Mouse (Mus musculus): ENCODE data around the gene Fuk.
A peak's percentile ranks its signal among the peaks of the same experiment; 100 is the strongest.

The Fuk gene

GRCm38 (mm10) chr8:110925691-110926140, 23.4 kb upstream of the Fuk start:
- TF ChIP-seq GATA4 (IDR thresholded peaks at IDR 0.05; ENCODE audit: insufficient replicate concordance, low read length) = no peak

DNA sequence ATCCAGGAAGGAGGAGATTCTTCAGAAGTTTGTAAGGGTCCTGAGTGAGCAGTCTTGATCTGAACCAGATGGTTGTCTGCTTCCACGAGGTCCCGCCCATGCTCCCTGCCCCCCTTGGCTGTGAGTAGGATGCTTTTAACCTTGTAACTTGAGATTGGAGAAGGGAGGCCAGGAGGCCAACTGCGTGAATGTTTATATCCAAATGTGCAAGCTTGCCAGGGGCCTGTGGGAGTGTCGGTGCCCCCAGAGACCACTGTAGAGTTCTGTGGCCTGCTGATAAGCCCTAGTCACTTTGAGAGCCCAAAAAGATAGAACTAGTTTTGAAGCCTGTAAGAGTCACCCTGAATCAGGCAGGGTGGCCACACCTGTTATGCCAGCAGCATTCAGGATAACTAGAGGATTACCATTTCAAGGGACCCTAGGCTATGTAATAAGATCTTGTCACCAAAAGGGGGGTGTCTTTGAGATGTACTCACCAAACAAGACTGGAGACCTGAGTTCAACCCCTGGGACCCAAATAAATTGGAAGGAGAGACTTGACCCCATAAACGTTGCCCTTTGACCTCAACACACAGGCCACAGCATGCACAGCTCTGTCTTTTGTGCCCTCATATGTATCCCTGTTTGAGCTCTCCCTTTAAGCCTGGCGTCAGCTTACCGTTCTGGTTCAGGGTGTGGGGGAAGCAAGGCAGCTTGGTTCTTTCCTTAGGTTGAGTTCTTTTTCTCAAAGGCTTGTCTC, 19.4 kb upstream of the Fuk start:
- no peak for TF ChIP-seq GATA4 (IDR thresholded peaks at IDR 0.05; ENCODE audit: insufficient replicate concordance, low read length)

DNA sequence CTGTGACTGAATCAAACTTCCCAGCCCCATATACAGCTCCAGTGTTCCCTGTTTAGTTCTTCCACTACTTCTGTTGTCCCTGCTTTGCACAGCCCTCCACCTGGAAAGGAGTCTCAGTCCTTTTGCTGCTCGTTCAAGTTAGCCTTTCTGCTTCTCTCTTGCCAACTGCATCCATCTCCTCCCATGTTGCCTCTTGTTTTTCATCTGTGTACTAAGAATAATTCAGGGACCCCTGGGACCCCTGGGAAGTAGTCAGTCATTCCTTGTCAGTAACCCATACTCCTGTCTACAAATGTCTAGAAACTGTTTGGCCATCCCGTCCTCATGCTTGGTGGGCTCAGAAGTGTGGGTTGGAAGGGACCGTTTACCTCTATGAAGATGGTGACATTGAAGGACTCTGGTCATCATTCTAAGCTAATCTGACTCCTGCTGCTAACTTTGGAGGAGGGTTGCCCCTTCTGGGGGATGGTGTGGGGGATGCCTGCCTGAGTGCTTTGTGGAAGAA, 18.5 kb upstream of the Fuk start:
- TF ChIP-seq GATA4 (IDR thresholded peaks at IDR 0.05; ENCODE audit: insufficient replicate concordance, low read length) = no peak

GRCm38 (mm10) chr8:110920032-110920772, 17.9 kb upstream of the Fuk start:
- TF ChIP-seq GATA4 (IDR thresholded peaks at IDR 0.05; ENCODE audit: insufficient replicate concordance, low read length) = no peak

- peak; percentile 50; the same call in 1 of the 2 replicates for TF ChIP-seq GATA4 (IDR thresholded peaks at IDR 0.05; ENCODE audit: insufficient replicate concordance, low read length)
Measured at GRCm38 (mm10) chr8:110919341-110920031, 17.2 kb upstream of the Fuk start, which contains the start of gene St3gal2. TSS of gene St3gal2 (plus strand) at chr8:110919922.

DNA sequence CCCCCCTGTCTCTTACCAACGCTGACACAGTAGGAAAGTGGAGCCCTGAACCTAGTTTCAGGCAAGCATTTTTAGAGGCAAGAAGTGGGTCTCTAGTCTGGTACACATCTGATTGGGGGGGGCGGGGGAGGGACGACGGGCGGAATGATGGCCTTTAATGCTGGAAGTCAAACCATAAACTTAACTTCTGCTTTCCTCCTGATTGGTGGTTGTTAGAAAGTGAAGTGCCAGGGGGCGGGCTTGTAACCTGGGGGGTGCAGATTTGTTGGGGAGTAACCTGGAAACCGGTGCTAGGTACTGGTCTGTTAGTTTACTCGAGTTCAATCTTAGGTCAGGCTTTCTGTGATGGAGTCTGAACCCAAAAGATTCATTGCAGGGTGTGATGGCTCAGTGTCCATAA, 16.2 kb upstream of the Fuk start:
- TF ChIP-seq GATA4 (IDR thresholded peaks at IDR 0.05; ENCODE audit: insufficient replicate concordance, low read length) = no peak

GRCm38 (mm10) chr8:110918027-110918426, 15.7 kb upstream of the Fuk start:
- TF ChIP-seq GATA4 (IDR thresholded peaks at IDR 0.05; ENCODE audit: insufficient replicate concordance, low read length) = no peak

GRCm38 (mm10) chr8:110917415-110917814, 15.1 kb upstream of the Fuk start:
- TF ChIP-seq GATA4 (IDR thresholded peaks at IDR 0.05; ENCODE audit: insufficient replicate concordance, low read length) = no peak

- TF ChIP-seq GATA4 (IDR thresholded peaks at IDR 0.05; ENCODE audit: insufficient replicate concordance, low read length) = no peak
Measured at GRCm38 (mm10) chr8:110911576-110912570, 9.6 kb upstream of the Fuk start.

DNA sequence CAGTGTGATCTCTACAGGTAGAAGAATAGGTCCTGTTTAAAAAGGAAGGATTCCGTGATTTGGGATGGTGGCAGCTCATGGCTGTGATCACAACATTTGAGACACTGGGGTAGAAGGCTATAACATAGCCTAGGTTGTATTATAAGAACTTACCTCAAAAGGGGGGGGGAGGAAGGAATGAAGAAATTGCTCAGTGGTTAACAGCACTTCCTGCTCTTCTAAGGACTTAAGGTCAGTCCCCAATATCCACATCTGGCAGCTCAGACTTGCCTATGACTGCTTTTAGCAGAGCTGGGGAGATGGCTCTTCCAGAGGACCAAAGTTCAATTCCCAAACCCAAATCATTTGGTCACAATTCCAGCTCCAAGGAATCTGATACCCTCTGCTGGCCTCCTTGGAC, 4.4 kb upstream of the Fuk start:
- no peak for TF ChIP-seq GATA4 (IDR thresholded peaks at IDR 0.05; ENCODE audit: insufficient replicate concordance, low read length)

- TF ChIP-seq GATA4 (IDR thresholded peaks at IDR 0.05; ENCODE audit: insufficient replicate concordance, low read length) = no peak
Measured at GRCm38 (mm10) chr8:110905404-110905803, 3.1 kb upstream of the Fuk start.

- no peak for TF ChIP-seq GATA4 (IDR thresholded peaks at IDR 0.05; ENCODE audit: insufficient replicate concordance, low read length)
Measured at GRCm38 (mm10) chr8:110902579-110902965, 284 bp upstream of the Fuk start.

DNA sequence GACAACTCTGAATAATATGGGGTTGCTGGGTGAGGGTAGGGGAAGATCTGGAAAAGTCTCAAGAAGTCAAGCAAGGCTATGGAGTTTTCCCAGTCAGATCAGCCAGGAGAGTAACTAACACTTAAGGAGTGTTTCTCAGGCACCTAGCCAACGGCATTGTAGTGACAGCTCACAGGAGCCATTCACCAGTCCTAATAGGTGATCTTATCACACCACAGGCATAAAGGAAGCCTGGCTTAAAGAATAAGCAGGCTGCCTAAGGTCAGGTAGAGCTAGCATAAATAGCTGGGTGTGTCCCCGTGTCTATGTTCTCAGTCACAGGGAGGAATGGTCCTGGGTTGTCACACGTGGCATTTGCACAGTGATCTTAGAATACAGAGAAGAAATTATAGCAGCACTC, 1.2 kb downstream of the Fuk start:
- no peak for TF ChIP-seq GATA4 (IDR thresholded peaks at IDR 0.05; ENCODE audit: insufficient replicate concordance, low read length)

GRCm38 (mm10) chr8:110897495-110897894, 4.8 kb downstream of the Fuk start:
- TF ChIP-seq GATA4 (IDR thresholded peaks at IDR 0.05; ENCODE audit: insufficient replicate concordance, low read length) = no peak

All from liver, adult (tissue).